Mouse (Mus musculus) stomach, embryonic 16.5 days (tissue): Measurements from ENCODE around the gene Dscaml1. TPM values are rescaled to one million over a fixed set of nuclear protein-coding genes. Genes with fewer than 3 reads are reported as not detected.
A peak's percentile ranks its signal among the peaks of the same experiment; 100 is the strongest.

Experiments used
- ATAC-seq: fragments of 200-750 bp; cut with Nextera tagmentation; 2 replicates; pipeline ENCODE4 v1.8.0; 2017; ENCODE audit warnings: moderate number of reproducible peaks, moderate TSS enrichment; ENCODE audit not compliant: insufficient read depth, low FRiP score
- H3K27ac ChIP-seq: fragments of 300-500 bp; sonication (generic); 2 replicates; pipeline ENCODE4 v1.5.1; 2014; ENCODE audit warnings: low read length
- H3K27me3 ChIP-seq: fragments of 300-500 bp; sonication (generic); 2 replicates; pipeline ENCODE4 v1.6.1; 2014; ENCODE audit warnings: low read length, control low read depth, mixed read lengths; ENCODE audit not compliant: control insufficient read depth, insufficient read depth
- H3K36me3 ChIP-seq: fragments of 300-500 bp; sonication (generic); 2 replicates; pipeline ENCODE4 v1.6.1; 2014; ENCODE audit warnings: low read length; ENCODE audit not compliant: control insufficient read depth, insufficient read depth
- H3K4me1 ChIP-seq: fragments of 300-500 bp; sonication (generic); 2 replicates; pipeline ENCODE4 v1.6.1; 2014; ENCODE audit warnings: low read length, control low read depth, mixed read lengths; ENCODE audit not compliant: control insufficient read depth, insufficient read depth
- H3K4me2 ChIP-seq: fragments of 300-500 bp; sonication (generic); 2 replicates; pipeline ENCODE4 v1.6.1; 2014; ENCODE audit warnings: low read depth, low read length, mixed read lengths
- H3K4me3 ChIP-seq: fragments of 300-500 bp; sonication (generic); replicated peaks from 2 replicates; pipeline ENCODE4 v1.5.1; 2014; ENCODE audit warnings: mild to moderate bottlenecking, low read length
- H3K9ac ChIP-seq: fragments of 300-500 bp; sonication (generic); 2 replicates; pipeline ENCODE4 v1.6.1; 2014; ENCODE audit warnings: low read length
- H3K9me3 ChIP-seq: fragments of 300-500 bp; sonication (generic); replicated peaks from 2 replicates; pipeline ENCODE4 v1.6.1; 2016; ENCODE audit warnings: low read length, control low read depth; ENCODE audit not compliant: control insufficient read depth
- WGBS: fragments of 180-500 bp; shearing (Covaris S2); extraction: QIAGEN DNeasy Blood & Tissue Kit; methylation state at CpG from one replicate; pipeline ENCODE4 v1.1.7; 2014; 5-methylcytosine and 5-hydroxymethylcytosine counted together
- polyA plus RNA-seq: library from polyadenylated mRNA; unstranded; fragments of >200 nt; fragmentation: Nextera tagmentation; extraction: Ambion mirVana; gene quantifications from 2 replicates; pipeline ENCODE4 v1.2.1, GENCODE M21; 2015

Gene Dscaml1
- polyA plus RNA-seq, 1 experiment from 2014 or later = 0.30 TPM

DNA sequence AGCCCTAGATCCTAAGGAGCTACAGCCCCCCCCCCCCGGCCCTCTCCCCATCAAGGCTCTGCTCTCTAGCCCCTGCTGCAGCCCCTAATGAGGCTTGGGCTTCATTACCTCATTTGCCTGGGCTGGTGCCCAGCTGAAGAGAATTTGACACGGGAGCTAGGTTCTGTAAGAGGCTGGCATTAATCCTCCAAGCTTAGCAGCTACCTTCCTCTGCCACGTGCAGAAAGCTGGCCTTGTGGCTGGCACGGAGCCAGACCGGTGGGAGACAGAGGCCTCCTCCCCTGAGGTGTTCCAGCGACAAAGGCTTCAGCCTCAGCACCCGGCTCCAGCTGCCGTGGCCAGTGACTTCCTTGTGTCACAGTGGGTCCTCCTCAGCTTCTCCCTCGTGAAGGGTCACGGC lies 206.1 kb downstream of the Dscaml1 start:
- Histone ChIP-seq H3K4me1 (peaks cover 9% of the 10 kb centered on the region), H3K27me3 (no peaks in the 10 kb centered on the region), H3K4me2 (no peak overlapping the region), H3K4me3 (no peak overlapping the region), H3K36me3 (no peaks in the 10 kb centered on the region), H3K9ac (peak overlapping the region; percentile 50; the same call in 1 of the 2 replicates), H3K9me3 (no peaks in the 10 kb centered on the region), H3K27ac (peak overlapping the region; percentile 46; the same call in 1 of the 2 replicates)
- 33% methylated on average over 10 of the region's 10 CpGs for WGBS
- peak; percentile 34; the same call in 1 of the 2 replicates for ATAC-seq

DNA sequence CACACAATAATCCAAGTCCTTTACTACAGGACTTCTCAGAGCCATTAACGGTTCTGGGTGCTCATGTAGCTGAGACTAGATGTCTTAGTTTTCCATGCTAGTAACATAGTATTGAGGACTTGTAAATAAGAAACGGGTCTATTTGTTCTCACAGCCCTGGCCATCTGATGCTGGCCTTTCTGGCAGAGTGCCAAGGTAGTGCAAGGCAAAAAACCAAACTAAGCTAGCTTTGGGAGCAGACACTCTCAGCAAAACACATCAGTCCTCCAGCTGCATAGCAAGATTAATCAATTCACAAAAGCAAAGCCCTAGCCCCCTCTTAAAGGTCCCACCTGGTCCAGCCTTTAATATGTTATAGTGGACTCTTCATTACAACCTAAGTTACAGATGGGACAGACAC lies 206.6 kb downstream of the Dscaml1 start:
- no peak overlapping the region for H3K4me2 ChIP-seq
- H3K27me3 ChIP-seq = no peaks in the 10 kb centered on the region
- no peaks in the 10 kb centered on the region for H3K36me3 ChIP-seq
- peaks cover 9% of the 10 kb centered on the region for H3K4me1 ChIP-seq
- ATAC-seq = no peak
- WGBS = 15% methylated on average over 2 of the region's 2 CpGs
- no peak overlapping the region for H3K4me3 ChIP-seq
- no peaks in the 10 kb centered on the region for H3K9me3 ChIP-seq
- H3K9ac ChIP-seq = no peak overlapping the region
- peak overlapping the region; percentile 46; the same call in 1 of the 2 replicates for H3K27ac ChIP-seq

DNA sequence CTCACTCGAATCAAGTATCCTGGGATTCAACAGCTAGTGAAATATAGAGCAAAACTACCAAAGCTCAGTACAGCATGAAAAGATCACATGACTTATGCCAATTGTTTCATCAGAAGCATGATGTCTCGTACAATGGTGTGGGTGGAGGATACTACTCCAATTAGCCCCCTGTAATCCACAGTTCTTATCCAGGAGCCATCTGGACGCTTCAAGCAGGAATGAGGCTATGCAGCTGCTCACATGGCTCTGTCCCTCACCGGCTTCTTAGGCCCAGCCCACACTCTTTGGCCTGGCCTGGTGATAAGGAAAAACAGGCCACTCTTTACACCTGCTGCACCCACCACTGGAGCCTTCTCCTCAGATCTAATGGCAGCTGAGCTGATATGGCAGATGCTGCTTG lies 208.6 kb downstream of the Dscaml1 start:
- WGBS = 55% methylated on average over 4 of the region's 4 CpGs

DNA sequence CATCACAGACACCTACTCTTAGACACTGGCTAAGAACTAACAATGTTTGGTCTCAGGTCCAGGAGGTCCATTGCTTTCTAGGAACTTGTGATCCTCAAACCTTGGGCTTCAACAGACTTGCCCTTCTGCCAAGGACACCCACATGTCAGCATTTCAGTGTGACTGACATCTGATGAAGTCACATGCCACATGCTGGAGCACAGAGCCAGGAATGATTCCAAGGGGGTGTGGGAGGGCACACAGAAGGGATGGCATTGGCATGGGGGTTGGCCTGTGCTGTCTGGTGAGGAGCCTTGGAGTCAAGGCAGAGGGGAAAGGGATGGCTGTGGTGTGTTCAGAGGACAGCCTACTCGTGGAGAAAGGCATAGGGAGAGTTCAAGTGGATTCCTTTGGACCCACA lies 210.9 kb downstream of the Dscaml1 start:
- ATAC-seq = no peak
- H3K9me3 ChIP-seq = peaks cover 3% of the 10 kb centered on the region; the same call in 1 of the 2 replicates
- WGBS = 70% methylated on average over 1 of the region's 1 CpGs
- peaks cover 6% of the 10 kb centered on the region for H3K4me1 ChIP-seq
- H3K4me2 ChIP-seq = no peak overlapping the region
- no peak overlapping the region for H3K9ac ChIP-seq
- no peak overlapping the region for H3K27ac ChIP-seq
- H3K4me3 ChIP-seq = no peak overlapping the region
- H3K27me3 ChIP-seq = no peaks in the 10 kb centered on the region
- no peaks in the 10 kb centered on the region for H3K36me3 ChIP-seq

More for the DNA sequence above, 208.6 kb downstream of the Dscaml1 start:
- Histone ChIP-seq H3K4me1 (peaks cover 9% of the 10 kb centered on the region), H3K27ac (no peak overlapping the region), H3K4me3 (no peak overlapping the region), H3K27me3 (no peaks in the 10 kb centered on the region), H3K9ac (no peak overlapping the region), H3K9me3 (peaks cover 3% of the 10 kb centered on the region; the same call in 1 of the 2 replicates), H3K4me2 (no peak overlapping the region), H3K36me3 (no peaks in the 10 kb centered on the region)
- ATAC-seq = no peak

GRCm38 (mm10) chr9:45638184-45638917 lies 211.9 kb downstream of the Dscaml1 start:
- 76% methylated on average over 6 of the region's 6 CpGs for WGBS
- H3K4me3 ChIP-seq = no peak overlapping the region
- H3K4me2 ChIP-seq = no peak overlapping the region
- peaks cover 3% of the 10 kb centered on the region; the same call in 1 of the 2 replicates for H3K9me3 ChIP-seq
- H3K36me3 ChIP-seq = no peaks in the 10 kb centered on the region
- H3K27me3 ChIP-seq = no peaks in the 10 kb centered on the region
- ATAC-seq = no peak
- H3K4me1 ChIP-seq = no peaks in the 10 kb centered on the region
- H3K27ac ChIP-seq = no peak overlapping the region
- H3K9ac ChIP-seq = no peak overlapping the region

GRCm38 (mm10) chr9:45644833-45645388 lies 218.5 kb downstream of the Dscaml1 start:
- no peaks in the 10 kb centered on the region for H3K9me3 ChIP-seq

GRCm38 (mm10) chr9:45645526-45645925 lies 219.1 kb downstream of the Dscaml1 start:
- Histone ChIP-seq H3K4me1 (no peaks in the 10 kb centered on the region), H3K9ac (no peak overlapping the region), H3K4me3 (no peak overlapping the region), H3K27ac (no peak overlapping the region), H3K27me3 (no peaks in the 10 kb centered on the region), H3K9me3 (no peaks in the 10 kb centered on the region), H3K36me3 (no peaks in the 10 kb centered on the region), H3K4me2 (no peak overlapping the region)
- WGBS = 38% methylated on average over 6 of the region's 6 CpGs
- no peak for ATAC-seq

More at GRCm38 (mm10) chr9:45644833-45645388, 218.5 kb downstream of the Dscaml1 start:
- H3K27ac ChIP-seq = no peak overlapping the region
- H3K4me2 ChIP-seq = no peak overlapping the region
- H3K27me3 ChIP-seq = no peaks in the 10 kb centered on the region
- no peak overlapping the region for H3K4me3 ChIP-seq
- H3K4me1 ChIP-seq = no peaks in the 10 kb centered on the region
- no peak overlapping the region for H3K9ac ChIP-seq
- WGBS = 68% methylated on average over 6 of the region's 6 CpGs
- no peaks in the 10 kb centered on the region for H3K36me3 ChIP-seq
- ATAC-seq = no peak

DNA sequence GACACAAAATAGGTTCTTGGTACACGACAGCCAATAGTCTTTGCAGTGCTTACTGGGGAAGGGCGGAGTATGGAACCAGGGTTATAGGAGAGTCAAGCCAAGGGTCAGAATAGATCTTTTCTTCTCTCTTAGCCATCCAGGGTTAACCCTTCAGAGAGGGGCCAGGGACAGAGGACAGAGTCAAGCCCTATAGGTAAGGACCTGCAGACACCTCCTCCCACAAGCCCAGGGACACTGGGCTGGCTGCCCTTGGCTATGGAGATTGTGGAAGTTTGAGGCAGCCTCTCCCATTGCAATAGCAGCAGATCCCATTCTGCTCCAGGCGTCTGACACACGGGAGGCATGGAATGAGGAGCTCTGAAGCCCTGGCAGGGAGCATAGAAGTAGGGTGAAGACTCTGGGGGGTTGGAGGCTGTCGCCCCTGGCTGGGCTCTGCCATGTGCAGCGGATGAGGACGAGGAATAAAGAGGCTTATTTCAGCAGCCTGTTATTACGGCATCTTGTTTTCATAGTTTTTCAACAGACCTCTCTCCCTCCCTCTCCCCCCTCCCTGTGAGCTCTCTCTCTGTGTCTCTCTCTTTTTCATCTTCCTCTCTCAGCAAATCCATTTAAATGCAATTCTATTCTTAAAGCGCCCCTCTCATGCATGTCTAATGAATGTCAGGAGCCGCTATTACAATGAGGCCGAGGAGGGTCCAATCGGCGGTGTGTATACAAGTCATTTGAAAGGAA lies 224.8 kb downstream of the Dscaml1 start:
- Histone ChIP-seq H3K4me1 (no peaks in the 10 kb centered on the region), H3K36me3 (no peaks in the 10 kb centered on the region), H3K4me2 (no peak overlapping the region), H3K9ac (no peak overlapping the region), H3K27me3 (no peaks in the 10 kb centered on the region), H3K27ac (no peak overlapping the region), H3K9me3 (no peaks in the 10 kb centered on the region), H3K4me3 (no peak overlapping the region)
- WGBS = 71% methylated on average over 13 of the region's 13 CpGs
- no peak for ATAC-seq

- Histone ChIP-seq H3K4me2 (no peak overlapping the region), H3K36me3 (no peaks in the 10 kb centered on the region), H3K9me3 (no peaks in the 10 kb centered on the region), H3K9ac (no peak overlapping the region), H3K4me3 (no peak overlapping the region), H3K27ac (no peak overlapping the region), H3K4me1 (no peaks in the 10 kb centered on the region), H3K27me3 (no peaks in the 10 kb centered on the region)
- no peak for ATAC-seq
- 86% methylated on average over 3 of the region's 3 CpGs for WGBS
Observed at GRCm38 (mm10) chr9:45651810-45652177, 225.4 kb downstream of the Dscaml1 start.
